Mouse (Mus musculus) erythroblast, embryonic 14.5 days (primary cell): Measurements from ENCODE around the gene 1700001C02Rik. TPM values are rescaled to one million over a fixed set of nuclear protein-coding genes. Genes with fewer than 3 reads are reported as not detected.

ENCODE experiments used
- H3K27me3 ChIP-seq: 2 replicates; pipeline ENCODE4 v1.6.1; 2012; ENCODE audit warnings: inconsistent platforms; ENCODE audit not compliant: control insufficient read depth
- H3K36me3 ChIP-seq: 2 replicates; pipeline ENCODE4 v1.6.1; 2012; ENCODE audit warnings: mild to moderate bottlenecking, inconsistent platforms; ENCODE audit not compliant: control insufficient read depth
- H3K4me1 ChIP-seq: 2 replicates; pipeline ENCODE4 v1.6.1; 2012; ENCODE audit warnings: inconsistent platforms; ENCODE audit not compliant: control insufficient read depth
- H3K4me3 ChIP-seq: replicated peaks from 2 replicates; pipeline ENCODE3; 2012; ENCODE audit warnings: moderate library complexity, mild to moderate bottlenecking, inconsistent platforms
- H3K9me3 ChIP-seq: 2 replicates; pipeline ENCODE4 v1.6.1; 2012; ENCODE audit warnings: low read length, inconsistent platforms, mixed read lengths; ENCODE audit not compliant: control insufficient read depth
- GATA1 ChIP-seq: IDR thresholded peaks from 2 replicates; pipeline ENCODE4 v1.6.1; 2012; ENCODE audit warnings: low read length, inconsistent platforms, mixed read lengths
- TAL1 ChIP-seq: IDR thresholded peaks from 3 replicates; pipeline ENCODE4 v1.6.1; 2012; ENCODE audit warnings: low read length, inconsistent platforms, mixed read lengths
- polyA plus RNA-seq: library from polyadenylated mRNA; stranded (reverse); fragments of >175 nt; gene quantifications from 2 replicates; pipeline ENCODE4 v1.2.3, GENCODE M21; 2012

Gene 1700001C02Rik
- polyA plus RNA-seq, 1 experiment: not detected

DNA sequence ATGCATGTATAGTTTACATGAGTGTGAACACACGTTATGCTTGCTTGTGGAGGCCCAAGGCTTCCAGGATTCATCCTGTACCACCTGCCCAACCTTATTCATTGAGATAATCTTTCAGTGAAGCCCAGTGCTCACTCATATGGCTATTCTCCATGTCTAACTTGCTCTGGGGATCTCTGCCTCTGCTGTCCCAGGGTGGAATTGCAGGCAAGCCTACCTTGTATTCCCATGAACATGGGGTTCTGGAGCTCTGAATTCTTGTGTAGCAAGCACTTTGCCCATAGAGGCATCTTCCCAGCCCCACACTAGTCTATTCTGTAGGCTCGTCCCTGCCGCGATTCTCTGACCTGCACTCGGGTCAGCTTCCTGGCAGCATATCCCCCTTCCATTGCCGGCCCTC, 9.8 kb upstream of the 1700001C02Rik start:
- no peak overlapping the region for H3K4me3 ChIP-seq
- H3K4me1 ChIP-seq: no peaks in the 10 kb centered on the region
- H3K36me3 ChIP-seq: no peaks in the 10 kb centered on the region
- TF ChIP-seq TAL1 (no peak), GATA1 (no peak)
- H3K9me3 ChIP-seq: no peaks in the 10 kb centered on the region
- H3K27me3 ChIP-seq: no peaks in the 10 kb centered on the region

DNA sequence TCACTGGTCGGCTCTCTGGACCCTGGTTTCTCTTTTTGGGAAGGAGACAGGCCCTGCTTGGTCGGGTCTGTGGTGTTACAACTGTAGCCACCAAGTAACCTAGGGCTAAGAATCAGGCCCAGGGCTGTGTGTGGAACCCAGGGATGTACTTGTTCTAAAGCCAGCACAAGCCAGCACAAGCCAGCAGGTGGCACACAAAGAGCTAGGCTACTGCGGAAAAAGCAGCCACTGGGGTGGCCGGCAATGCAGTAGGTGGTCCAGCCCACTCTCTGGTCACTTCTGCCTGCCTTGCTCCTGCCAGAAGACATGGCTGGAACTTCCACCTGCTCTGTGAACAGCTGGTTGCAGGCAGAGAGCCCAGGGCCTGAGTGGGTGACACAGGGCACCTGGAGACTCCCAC, 5.7 kb upstream of the 1700001C02Rik start:
- TF ChIP-seq TAL1 (no peak), GATA1 (no peak)
- Histone ChIP-seq H3K4me3 (no peak overlapping the region), H3K27me3 (peaks cover 7% of the 10 kb centered on the region), H3K9me3 (no peaks in the 10 kb centered on the region), H3K36me3 (no peaks in the 10 kb centered on the region), H3K4me1 (no peaks in the 10 kb centered on the region)

DNA sequence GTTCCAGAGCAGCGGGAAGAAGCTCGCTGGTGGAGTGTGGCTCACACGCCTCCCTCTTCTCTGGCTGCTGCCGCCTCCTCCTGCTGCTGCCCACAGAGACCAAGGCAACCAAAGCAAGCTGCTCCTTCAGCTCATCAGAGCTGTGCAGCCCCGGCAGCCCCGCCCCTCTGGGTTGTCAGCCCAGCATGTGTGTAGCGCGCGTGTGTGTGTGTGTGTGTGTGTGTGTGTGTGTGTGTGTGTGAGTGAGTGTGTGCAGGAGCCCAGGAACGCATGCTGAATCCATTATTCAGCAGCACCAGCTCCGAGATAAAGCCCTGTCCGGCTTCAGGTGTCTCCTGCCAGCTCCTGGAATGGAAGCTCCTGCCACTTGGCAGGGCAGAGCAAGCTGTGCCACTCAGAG, 4.0 kb upstream of the 1700001C02Rik start, which contains the start of gene Otof:
TSS of gene Otof (minus strand) at position 112 of the 400 bp plus-strand sequence.
- H3K4me1 ChIP-seq: no peaks in the 10 kb centered on the region
- no peak within 1 kb of the TSS for H3K4me3 ChIP-seq
- H3K36me3 ChIP-seq: no peaks in the 10 kb centered on the region
- H3K9me3 ChIP-seq: no peaks in the 10 kb centered on the region
- H3K27me3 ChIP-seq: peaks cover 20% of the 10 kb centered on the region
- TF ChIP-seq TAL1: no peak
- no peak for TF ChIP-seq GATA1

DNA sequence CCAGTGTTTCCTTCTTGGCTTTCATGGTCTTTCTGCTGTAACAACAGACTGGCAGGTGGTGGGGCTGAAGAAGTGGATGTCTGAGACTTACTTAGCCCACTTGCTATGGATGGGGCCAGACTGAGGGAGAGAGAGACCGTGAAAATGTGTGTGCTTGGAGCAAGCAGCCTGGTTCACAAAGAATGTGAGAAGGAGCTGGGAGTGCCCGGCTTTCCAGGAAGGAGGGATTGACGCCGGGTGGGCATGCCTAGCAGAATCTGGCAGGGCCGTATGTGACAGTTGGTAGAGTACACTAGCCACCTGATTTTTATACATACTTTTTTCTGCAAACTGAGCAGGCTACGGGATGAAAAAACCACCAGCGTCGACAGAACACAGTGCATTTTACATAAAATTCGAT, 468 bp downstream of the 1700001C02Rik start:
- peaks cover 22% of the 10 kb centered on the region for H3K27me3 ChIP-seq
- TF ChIP-seq GATA1 (no peak), TAL1 (no peak)
- no peaks in the 10 kb centered on the region for H3K36me3 ChIP-seq

DNA sequence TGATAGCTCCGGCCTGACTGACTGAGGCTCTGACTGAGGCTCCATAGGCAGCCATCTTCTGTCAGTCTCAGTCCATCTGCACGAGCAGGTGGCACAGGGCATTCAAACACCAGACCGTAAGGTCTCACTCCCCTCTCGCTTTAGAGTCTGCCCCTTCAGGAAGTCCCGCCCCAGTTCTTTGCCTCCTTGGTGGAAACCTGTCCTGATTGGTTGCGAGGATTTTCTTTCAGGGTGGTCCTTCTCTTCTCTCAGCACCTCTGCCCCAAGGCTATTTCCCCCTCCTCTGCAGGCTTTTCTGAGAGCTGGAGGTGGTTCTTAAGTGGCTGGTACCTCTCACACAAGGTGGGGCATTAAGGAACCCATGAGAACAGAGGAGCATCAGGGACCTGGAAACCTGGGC, 4.6 kb downstream of the 1700001C02Rik start:
- no peaks in the 10 kb centered on the region for H3K9me3 ChIP-seq
- no peaks in the 10 kb centered on the region for H3K4me1 ChIP-seq
- TF ChIP-seq TAL1 (no peak), GATA1 (no peak)
- H3K27me3 ChIP-seq: peaks cover 12% of the 10 kb centered on the region
- H3K36me3 ChIP-seq: no peaks in the 10 kb centered on the region
- no peak overlapping the region for H3K4me3 ChIP-seq

More for the DNA sequence above, 468 bp downstream of the 1700001C02Rik start:
- Histone ChIP-seq H3K4me3 (no peak overlapping the region), H3K9me3 (no peaks in the 10 kb centered on the region), H3K4me1 (no peaks in the 10 kb centered on the region)

DNA sequence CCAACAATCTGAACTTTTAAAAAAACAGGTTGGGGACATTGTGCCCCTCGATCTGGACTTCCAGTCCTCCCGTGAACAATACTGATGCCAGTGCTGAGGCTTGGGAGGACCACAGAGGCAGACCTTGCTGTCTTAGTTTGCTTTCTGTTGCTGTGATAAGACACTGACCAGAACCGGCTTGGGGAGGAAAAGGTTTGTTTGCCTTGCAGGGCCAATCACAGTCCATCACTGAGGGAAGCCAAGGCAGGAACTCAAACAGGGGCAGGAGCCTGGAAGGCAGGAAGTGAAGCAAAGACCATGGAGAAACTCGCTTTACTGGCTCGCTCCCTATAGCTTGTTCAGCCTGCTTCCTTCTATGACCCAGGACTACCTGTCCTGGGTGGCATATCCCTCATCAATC, 6.3 kb downstream of the 1700001C02Rik start:
- Histone ChIP-seq H3K4me1 (no peaks in the 10 kb centered on the region), H3K4me3 (no peak overlapping the region), H3K9me3 (no peaks in the 10 kb centered on the region), H3K27me3 (peaks cover 2% of the 10 kb centered on the region; the same call in 1 of the 2 replicates), H3K36me3 (no peaks in the 10 kb centered on the region)
- TF ChIP-seq TAL1: no peak
- no peak for TF ChIP-seq GATA1

DNA sequence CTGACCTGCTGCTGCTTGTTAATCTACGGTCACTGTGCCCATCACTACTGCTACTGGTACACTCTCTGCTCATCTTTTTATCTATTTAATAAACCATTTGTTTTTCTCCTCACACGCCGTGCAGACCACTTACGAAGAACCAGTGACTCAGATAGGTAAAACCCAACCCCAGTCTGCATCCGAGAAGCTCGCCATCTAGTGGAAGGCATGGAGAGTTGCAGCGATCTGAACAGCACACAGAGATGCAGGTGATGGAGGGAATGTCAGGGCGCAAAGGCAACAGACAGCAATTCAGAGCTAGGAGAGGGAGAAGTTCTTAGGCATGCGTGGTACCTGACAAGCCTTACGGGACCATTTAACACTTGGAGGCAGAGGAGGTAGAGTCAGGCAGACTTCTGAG, 10.7 kb downstream of the 1700001C02Rik start:
- no peak overlapping the region for H3K4me3 ChIP-seq
- TF ChIP-seq TAL1 (no peak), GATA1 (no peak)

DNA sequence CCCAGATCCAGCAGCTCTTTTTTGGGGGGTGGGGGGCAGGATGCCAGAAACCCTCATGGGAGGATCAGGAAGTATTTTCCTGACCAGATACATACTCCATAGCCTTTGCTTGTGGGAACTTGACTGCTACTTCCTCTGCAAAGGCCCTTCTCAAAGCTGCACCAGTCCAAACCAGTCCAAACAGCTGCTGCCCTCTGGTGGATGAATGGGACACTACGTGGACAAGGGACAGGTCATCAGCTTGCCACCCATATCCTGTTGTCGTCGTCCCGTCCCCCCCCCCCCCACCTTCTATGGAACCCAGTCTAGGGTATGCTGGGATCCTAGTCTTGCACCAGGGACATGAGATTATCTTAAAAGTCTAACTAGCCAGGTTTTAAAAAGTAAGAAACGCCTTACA, 16.5 kb downstream of the 1700001C02Rik start:
- no peaks in the 10 kb centered on the region for H3K27me3 ChIP-seq
- no peaks in the 10 kb centered on the region for H3K4me1 ChIP-seq
- no peak for TF ChIP-seq TAL1
- TF ChIP-seq GATA1: no peak
- H3K36me3 ChIP-seq: no peaks in the 10 kb centered on the region
- H3K4me3 ChIP-seq: no peak overlapping the region
- H3K9me3 ChIP-seq: no peaks in the 10 kb centered on the region

More for the DNA sequence above, 10.7 kb downstream of the 1700001C02Rik start:
- H3K4me1 ChIP-seq: no peaks in the 10 kb centered on the region
- H3K9me3 ChIP-seq: no peaks in the 10 kb centered on the region
- no peaks in the 10 kb centered on the region for H3K27me3 ChIP-seq
- H3K36me3 ChIP-seq: no peaks in the 10 kb centered on the region

DNA sequence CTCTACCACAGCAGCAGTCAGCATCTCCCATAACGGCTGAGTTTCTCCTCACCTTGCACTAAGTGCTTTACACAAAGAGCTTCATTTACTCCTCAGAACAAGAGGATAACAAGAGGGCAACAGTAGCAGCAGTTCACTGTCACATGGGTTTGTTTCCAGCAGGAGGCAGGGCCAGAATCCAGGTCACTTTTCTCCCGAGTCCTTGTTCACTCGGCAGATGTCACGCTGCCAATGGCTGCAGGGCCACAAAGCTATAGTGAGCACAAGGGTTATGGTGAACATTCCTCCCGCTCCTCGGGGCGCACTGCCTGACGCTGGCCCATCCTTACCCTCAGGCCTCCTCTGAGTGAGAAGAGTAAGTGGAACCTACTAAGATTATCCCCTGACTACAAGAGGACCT, 17.7 kb downstream of the 1700001C02Rik start:
- Histone ChIP-seq H3K36me3 (no peaks in the 10 kb centered on the region), H3K4me1 (no peaks in the 10 kb centered on the region), H3K27me3 (no peaks in the 10 kb centered on the region), H3K4me3 (no peak overlapping the region), H3K9me3 (no peaks in the 10 kb centered on the region)
- TF ChIP-seq TAL1: no peak
- TF ChIP-seq GATA1: no peak

DNA sequence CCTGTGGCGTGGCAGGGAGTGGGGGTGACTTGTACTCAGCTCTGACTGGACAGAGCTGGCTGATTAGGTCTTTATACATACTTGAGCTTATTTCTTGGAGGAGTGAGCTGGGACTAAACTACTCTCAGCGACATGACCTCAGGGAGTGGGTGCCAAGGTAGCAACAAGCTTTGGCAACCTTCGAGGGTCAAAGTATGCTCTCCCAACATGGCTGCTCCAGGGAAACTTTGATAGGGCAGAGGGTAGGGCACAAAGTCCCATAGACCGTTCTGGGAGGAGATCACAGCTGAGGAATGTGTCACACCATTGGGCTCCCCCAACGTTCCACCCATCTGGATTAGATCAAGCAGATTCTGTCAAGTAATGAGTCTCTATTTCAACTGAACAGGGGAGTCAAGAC, 18.7 kb downstream of the 1700001C02Rik start:
- Histone ChIP-seq H3K4me1 (no peaks in the 10 kb centered on the region), H3K27me3 (no peaks in the 10 kb centered on the region), H3K4me3 (no peak overlapping the region), H3K9me3 (no peaks in the 10 kb centered on the region), H3K36me3 (no peaks in the 10 kb centered on the region)
- no peak for TF ChIP-seq GATA1
- TF ChIP-seq TAL1: no peak
